Mouse (Mus musculus): ENCODE results near the gene Wdr81. TPM values are rescaled to one million over a fixed set of nuclear protein-coding genes. Genes with fewer than 3 reads are reported as not detected.

Gene Wdr81
- polyA plus RNA-seq, 1 experiment: 17.3 TPM

DNA sequence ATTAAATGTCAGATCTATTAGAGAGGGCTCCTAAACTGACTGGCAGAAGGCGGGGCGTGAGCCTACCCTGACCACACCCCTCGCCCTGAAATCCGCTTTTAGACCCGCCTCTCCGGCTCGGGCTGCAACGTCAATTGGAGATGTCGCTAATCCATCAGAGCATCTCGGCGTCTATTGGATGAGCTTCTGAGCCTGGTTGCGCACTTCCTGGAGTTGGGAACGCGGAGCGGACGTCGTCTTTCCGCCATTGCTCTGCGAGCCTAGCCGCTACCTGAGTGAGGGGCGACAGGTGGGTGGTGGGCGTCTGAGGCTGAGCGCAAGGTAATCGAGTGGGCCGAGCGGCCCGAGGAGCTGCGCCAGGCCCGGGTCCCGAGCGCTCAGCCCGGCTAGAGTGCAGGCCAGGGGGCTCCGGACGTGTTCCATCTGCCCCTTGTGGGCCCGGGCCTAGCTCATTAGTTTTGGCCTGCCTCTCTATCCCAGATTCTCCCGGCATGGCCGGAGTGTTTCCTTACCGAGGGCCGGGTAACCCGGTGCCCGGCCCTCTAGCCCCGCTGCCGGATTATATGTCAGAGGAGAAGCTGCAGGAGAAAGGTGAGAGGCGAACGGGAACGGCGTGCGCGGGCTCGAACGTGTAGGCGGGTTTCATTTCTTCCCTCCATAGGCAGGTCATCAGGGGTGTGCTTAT is 32.2 kb upstream of the Wdr81 start, which contains the start of gene Prpf8:
Gene Prpf8 (plus strand): TSS at position 216 of the 685 bp plus-strand sequence.
- no peak for TF ChIP-seq SRF (IDR thresholded peaks at IDR 0.05; ENCODE audit: control insufficient read depth, insufficient read length, low read depth)
- TF ChIP-seq POLR2A (IDR thresholded peaks at IDR 0.05; ENCODE audit: insufficient read length, low read depth): peak; percentile 76
- no peak for TF ChIP-seq E2F4 (IDR thresholded peaks at IDR 0.05; ENCODE audit: insufficient read depth)
- TF ChIP-seq REST (IDR thresholded peaks at IDR 0.05; ENCODE audit: insufficient read depth, insufficient read length): no peak
- TF ChIP-seq TCF12 (IDR thresholded peaks at IDR 0.05; ENCODE audit: insufficient read depth, poor library complexity, severe bottlenecking): no peak
- peak; percentile 76 for TF ChIP-seq POLR2AphosphoS2 (IDR thresholded peaks at IDR 0.05; ENCODE audit: insufficient read length, low read depth)
- TF ChIP-seq MAX (IDR thresholded peaks at IDR 0.05; ENCODE audit: low read depth): no peak
- peak in 2 of 3 experiments; percentile 14 to 23 for TF ChIP-seq MYOG (IDR thresholded peaks at IDR 0.05; ENCODE audit: control insufficient read depth in 1 of 3, insufficient read depth in 1 of 3, insufficient read length in 2 of 3, low read depth in 2 of 3)
- TF ChIP-seq CEBPB (IDR thresholded peaks at IDR 0.05; ENCODE audit: insufficient read depth, poor library complexity, severe bottlenecking): no peak
- no peak for TF ChIP-seq TCF3 (IDR thresholded peaks at IDR 0.05; ENCODE audit: insufficient read length, low read depth)
- TF ChIP-seq USF1 (IDR thresholded peaks at IDR 0.05; ENCODE audit: low read depth): no peak
- peak in 2 of 3 experiments; percentile 47 to 68 for TF ChIP-seq MYOD1 (IDR thresholded peaks at IDR 0.05; ENCODE audit: control insufficient read depth in 1 of 3, insufficient read length in 2 of 3, low read depth in 2 of 3)
- peak within 1 kb of the TSS; percentile 96 for H3ac ChIP-seq (ENCODE audit: control insufficient read depth, insufficient read length)
- peaks cover 31% of the 10 kb centered on the region for H3K79me2 ChIP-seq (ENCODE audit: control insufficient read depth, insufficient read depth)
- H3K27me3 ChIP-seq (ENCODE audit: control insufficient read depth, insufficient read depth, insufficient read length): no peaks in the 10 kb centered on the region
- peak within 1 kb of the TSS; percentile 94 for H3K4me2 ChIP-seq (ENCODE audit: low read depth)
- peaks cover 25% of the 10 kb centered on the region for H3K36me3 ChIP-seq (ENCODE audit: control insufficient read depth, insufficient read depth)
- H3K4me3 ChIP-seq: peak within 1 kb of the TSS; percentile 83

DNA sequence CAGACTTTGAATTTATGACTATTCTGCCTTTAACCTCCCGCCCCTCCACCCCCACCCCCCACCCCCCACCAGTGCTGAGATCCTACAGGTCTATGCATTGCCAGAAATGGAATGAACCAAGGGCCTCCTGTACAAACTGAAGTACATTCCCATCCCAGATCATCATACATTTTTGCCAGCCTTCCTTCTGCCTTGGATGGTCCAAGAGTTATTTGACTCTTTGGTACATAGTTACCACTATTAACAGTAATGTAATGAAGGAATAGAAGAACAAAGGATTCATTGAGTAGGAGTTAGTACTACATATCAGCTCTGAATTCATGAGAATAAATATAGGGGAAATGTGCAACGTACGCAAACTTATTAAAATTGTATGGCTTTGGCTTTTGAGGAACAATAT is 31.7 kb upstream of the Wdr81 start:
- H3K4me2 ChIP-seq (ENCODE audit: low read depth): peak overlapping the region; percentile 83
- peaks cover 20% of the 10 kb centered on the region for H3K36me3 ChIP-seq (ENCODE audit: control insufficient read depth, insufficient read depth)
- TF ChIP-seq CEBPB (IDR thresholded peaks at IDR 0.05; ENCODE audit: insufficient read depth, poor library complexity, severe bottlenecking) (no peak), MAX (IDR thresholded peaks at IDR 0.05; ENCODE audit: low read depth) (no peak), REST (IDR thresholded peaks at IDR 0.05; ENCODE audit: insufficient read depth, insufficient read length) (no peak), MYOG (IDR thresholded peaks at IDR 0.05; ENCODE audit: control insufficient read depth in 1 of 3, insufficient read depth in 1 of 3, insufficient read length in 2 of 3, low read depth in 2 of 3) (no peak), TCF12 (IDR thresholded peaks at IDR 0.05; ENCODE audit: insufficient read depth, poor library complexity, severe bottlenecking) (no peak), SRF (IDR thresholded peaks at IDR 0.05; ENCODE audit: control insufficient read depth, insufficient read length, low read depth) (no peak), USF1 (IDR thresholded peaks at IDR 0.05; ENCODE audit: low read depth) (no peak), POLR2AphosphoS2 (IDR thresholded peaks at IDR 0.05; ENCODE audit: insufficient read length, low read depth) (no peak), POLR2A (IDR thresholded peaks at IDR 0.05; ENCODE audit: insufficient read length, low read depth) (no peak), TCF3 (IDR thresholded peaks at IDR 0.05; ENCODE audit: insufficient read length, low read depth) (no peak), MYOD1 (IDR thresholded peaks at IDR 0.05; ENCODE audit: control insufficient read depth in 1 of 3, insufficient read length in 2 of 3, low read depth in 2 of 3) (no peak)
- H3K79me2 ChIP-seq (ENCODE audit: control insufficient read depth, insufficient read depth): peaks cover 31% of the 10 kb centered on the region
- peak overlapping the region; percentile 83 for H3K4me3 ChIP-seq
- no peaks in the 10 kb centered on the region for H3K27me3 ChIP-seq (ENCODE audit: control insufficient read depth, insufficient read depth, insufficient read length)
- H3ac ChIP-seq (ENCODE audit: control insufficient read depth, insufficient read length): peak overlapping the region; percentile 96

DNA sequence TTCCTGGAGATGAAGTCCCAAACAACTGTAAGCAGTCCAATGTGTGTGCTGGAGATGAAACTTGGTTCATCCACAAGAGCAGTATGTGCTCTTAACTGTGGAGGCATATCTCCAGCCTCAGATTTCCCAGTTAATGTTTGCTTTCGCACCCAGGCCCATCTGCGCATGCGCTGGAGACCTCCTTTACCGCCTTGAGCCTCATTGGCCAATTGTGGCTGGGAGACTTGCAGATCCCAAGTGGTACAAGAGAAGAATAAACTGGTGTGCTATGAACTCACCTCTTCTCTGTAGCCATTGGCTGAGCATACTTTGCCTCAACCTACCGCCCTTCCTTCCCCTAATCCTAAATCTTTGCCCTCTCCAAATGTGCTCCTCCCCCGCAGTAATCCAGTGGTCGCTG is 18.9 kb upstream of the Wdr81 start:
- Histone ChIP-seq H3K4me2 (ENCODE audit: low read depth) (no peak overlapping the region), H3K27me3 (ENCODE audit: control insufficient read depth, insufficient read depth, insufficient read length) (no peaks in the 10 kb centered on the region), H3K36me3 (ENCODE audit: control insufficient read depth, insufficient read depth) (no peaks in the 10 kb centered on the region), H3ac (ENCODE audit: control insufficient read depth, insufficient read length) (no peak overlapping the region), H3K79me2 (ENCODE audit: control insufficient read depth, insufficient read depth) (no peaks in the 10 kb centered on the region), H3K4me3 (no peak overlapping the region)
- no peak for TF ChIP-seq TCF12 (IDR thresholded peaks at IDR 0.05; ENCODE audit: insufficient read depth, poor library complexity, severe bottlenecking)
- TF ChIP-seq MYOG (IDR thresholded peaks at IDR 0.05; ENCODE audit: control insufficient read depth in 1 of 3, insufficient read depth in 1 of 3, insufficient read length in 2 of 3, low read depth in 2 of 3): no peak
- no peak for TF ChIP-seq POLR2AphosphoS2 (IDR thresholded peaks at IDR 0.05; ENCODE audit: insufficient read length, low read depth)
- no peak for TF ChIP-seq MYOD1 (IDR thresholded peaks at IDR 0.05; ENCODE audit: control insufficient read depth in 1 of 3, insufficient read length in 2 of 3, low read depth in 2 of 3)
- TF ChIP-seq POLR2A (IDR thresholded peaks at IDR 0.05; ENCODE audit: insufficient read length, low read depth): no peak
- no peak for TF ChIP-seq USF1 (IDR thresholded peaks at IDR 0.05; ENCODE audit: low read depth)
- no peak for TF ChIP-seq E2F4 (IDR thresholded peaks at IDR 0.05; ENCODE audit: insufficient read depth)
- TF ChIP-seq CEBPB (IDR thresholded peaks at IDR 0.05; ENCODE audit: insufficient read depth, poor library complexity, severe bottlenecking): no peak
- no peak for TF ChIP-seq MAX (IDR thresholded peaks at IDR 0.05; ENCODE audit: low read depth)
- no peak for TF ChIP-seq SRF (IDR thresholded peaks at IDR 0.05; ENCODE audit: control insufficient read depth, insufficient read length, low read depth)

DNA sequence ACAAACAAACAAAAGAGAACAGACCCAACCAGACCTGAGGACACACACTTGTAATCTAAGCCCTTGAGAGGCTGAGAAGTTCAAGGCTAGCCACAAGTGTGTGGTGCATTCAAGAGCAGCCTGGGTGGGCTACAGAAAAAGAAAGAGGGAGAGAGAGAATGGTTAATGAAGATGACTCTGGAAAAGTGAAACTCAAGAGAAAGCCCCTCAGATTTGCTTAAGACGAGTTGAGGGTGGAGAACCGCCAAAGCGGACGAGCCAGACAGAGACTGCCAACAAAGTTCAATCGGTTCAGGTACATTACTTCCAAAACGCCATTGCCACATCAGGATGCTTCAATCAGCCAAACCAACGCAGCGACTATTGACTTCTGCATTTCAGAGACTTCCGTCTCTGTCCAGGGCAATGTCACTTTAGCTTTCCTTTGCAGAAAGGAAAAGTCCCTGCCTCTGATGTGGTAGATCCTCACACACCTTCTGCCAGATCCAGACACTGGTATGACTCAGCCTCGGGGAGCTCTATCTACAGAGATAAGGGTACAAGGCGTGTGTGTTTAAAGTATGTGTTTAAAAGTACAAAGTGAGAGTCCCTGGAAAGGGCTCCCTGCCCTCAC is 18.1 kb upstream of the Wdr81 start:
- H3K4me2 ChIP-seq (ENCODE audit: low read depth): no peak overlapping the region
- no peak for TF ChIP-seq MAX (IDR thresholded peaks at IDR 0.05; ENCODE audit: low read depth)
- no peak for TF ChIP-seq TCF3 (IDR thresholded peaks at IDR 0.05; ENCODE audit: insufficient read length, low read depth)
- TF ChIP-seq MYOD1 (IDR thresholded peaks at IDR 0.05; ENCODE audit: control insufficient read depth in 1 of 3, insufficient read length in 2 of 3, low read depth in 2 of 3): no peak
- no peak for TF ChIP-seq TCF12 (IDR thresholded peaks at IDR 0.05; ENCODE audit: insufficient read depth, poor library complexity, severe bottlenecking)
- no peak for TF ChIP-seq CEBPB (IDR thresholded peaks at IDR 0.05; ENCODE audit: insufficient read depth, poor library complexity, severe bottlenecking)
- TF ChIP-seq E2F4 (IDR thresholded peaks at IDR 0.05; ENCODE audit: insufficient read depth): no peak
- no peak for TF ChIP-seq USF1 (IDR thresholded peaks at IDR 0.05; ENCODE audit: low read depth)
- TF ChIP-seq MYOG (IDR thresholded peaks at IDR 0.05; ENCODE audit: control insufficient read depth in 1 of 3, insufficient read depth in 1 of 3, insufficient read length in 2 of 3, low read depth in 2 of 3): no peak
- no peak for TF ChIP-seq POLR2AphosphoS2 (IDR thresholded peaks at IDR 0.05; ENCODE audit: insufficient read length, low read depth)
- no peak for TF ChIP-seq POLR2A (IDR thresholded peaks at IDR 0.05; ENCODE audit: insufficient read length, low read depth)
- TF ChIP-seq SRF (IDR thresholded peaks at IDR 0.05; ENCODE audit: control insufficient read depth, insufficient read length, low read depth): no peak
- TF ChIP-seq REST (IDR thresholded peaks at IDR 0.05; ENCODE audit: insufficient read depth, insufficient read length): no peak
- H3K36me3 ChIP-seq (ENCODE audit: control insufficient read depth, insufficient read depth): no peaks in the 10 kb centered on the region
- H3K79me2 ChIP-seq (ENCODE audit: control insufficient read depth, insufficient read depth): no peaks in the 10 kb centered on the region
- no peak overlapping the region for H3ac ChIP-seq (ENCODE audit: control insufficient read depth, insufficient read length)
- H3K27me3 ChIP-seq (ENCODE audit: control insufficient read depth, insufficient read depth, insufficient read length): no peaks in the 10 kb centered on the region
- H3K4me3 ChIP-seq: no peak overlapping the region
